Mouse (Mus musculus): ENCODE measurements around the gene Zdhhc3. TPM values are rescaled to one million over a fixed set of nuclear protein-coding genes. Genes with fewer than 3 reads are reported as not detected.

Zdhhc3 gene
- polyA plus RNA-seq, 1 experiment from 2014 or later = 65.0 TPM

Other genes starting within 250 kb of the Zdhhc3 start
- 56.0 and 56.9 TPM in 2 replicates for gene Zfp445, start 247.2 kb downstream of the Zdhhc3 start, polyA plus RNA-seq (2014; fragmentation: Nextera tagmentation; extraction: Ambion mirVana)
- 3.2 and 3.3 TPM in 2 replicates for gene Zkscan7, start 227.5 kb downstream of the Zdhhc3 start, polyA plus RNA-seq (2014; fragmentation: Nextera tagmentation; extraction: Ambion mirVana)
- gene Zfp105, start 190.1 kb downstream of the Zdhhc3 start, polyA plus RNA-seq (2014; fragmentation: Nextera tagmentation; extraction: Ambion mirVana) = 17.5 and 19.7 TPM in 2 replicates
- 35.2 and 38.0 TPM in 2 replicates for gene 1110059G10Rik, start 162.2 kb downstream of the Zdhhc3 start, polyA plus RNA-seq (2014; fragmentation: Nextera tagmentation; extraction: Ambion mirVana)
- gene Kif15, start 162.2 kb downstream of the Zdhhc3 start, polyA plus RNA-seq (2014; fragmentation: Nextera tagmentation; extraction: Ambion mirVana) = 50.4 and 53.0 TPM in 2 replicates
- gene Tmem42, start 91.9 kb downstream of the Zdhhc3 start, polyA plus RNA-seq (2014; fragmentation: Nextera tagmentation; extraction: Ambion mirVana) = 20.5 and 20.8 TPM in 2 replicates
- 0.65 TPM in 1 of 2 replicates, not detected in the other for gene Tgm4, start 78.5 kb downstream of the Zdhhc3 start, polyA plus RNA-seq (2014; fragmentation: Nextera tagmentation; extraction: Ambion mirVana)
- gene Exosc7, start within 50 bp of the Zdhhc3 start, polyA plus RNA-seq (2014; fragmentation: Nextera tagmentation; extraction: Ambion mirVana) = 146 and 161 TPM in 2 replicates
- not detected in 2 replicates for gene Clec3b, start 37.7 kb upstream of the Zdhhc3 start, polyA plus RNA-seq (2014; fragmentation: Nextera tagmentation; extraction: Ambion mirVana)
- gene Cdcp1, start 102.8 kb upstream of the Zdhhc3 start, polyA plus RNA-seq (2014; fragmentation: Nextera tagmentation; extraction: Ambion mirVana) = 17.5 and 18.7 TPM in 2 replicates
- 9.7 and 10.9 TPM in 2 replicates for gene Tmem158, start 147.6 kb upstream of the Zdhhc3 start, polyA plus RNA-seq (2014; fragmentation: Nextera tagmentation; extraction: Ambion mirVana)